Mouse (Mus musculus): Measurements from ENCODE around the gene S100a5.

S100a5 gene

DNA sequence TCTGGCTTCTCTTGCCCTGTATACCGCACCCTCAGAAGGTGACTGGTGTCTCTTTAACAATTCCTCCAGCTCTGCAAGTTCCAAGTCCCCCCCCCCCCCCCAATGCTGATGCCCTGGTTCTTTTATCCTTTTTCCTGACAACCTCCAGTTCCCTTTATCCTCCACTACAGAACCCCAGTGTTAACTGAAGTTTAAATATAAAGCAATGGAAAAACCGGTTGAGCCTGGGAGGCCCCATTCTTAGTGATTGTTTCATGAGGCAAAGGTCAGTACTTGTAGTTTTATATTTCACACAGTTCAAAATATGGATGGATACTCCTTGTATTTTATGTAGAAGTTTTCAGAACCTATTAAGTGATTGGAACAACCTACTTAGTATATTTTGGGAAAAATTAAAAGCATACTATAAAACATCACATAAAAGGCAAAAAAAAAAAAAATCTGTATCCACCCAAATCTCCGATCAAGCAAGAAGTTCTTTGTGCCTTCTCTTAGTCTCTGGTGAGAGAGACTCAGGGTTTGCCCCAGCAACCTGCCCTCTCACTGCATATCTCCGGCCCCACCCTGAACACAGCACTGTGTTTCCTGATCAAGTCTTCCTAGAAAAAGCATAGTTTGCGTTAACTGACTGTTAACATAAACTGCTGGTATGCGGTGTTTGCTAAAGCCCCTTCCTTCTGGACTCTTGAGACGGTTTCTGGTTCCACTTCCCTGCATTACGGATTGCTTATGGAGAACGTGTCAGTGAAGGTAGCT, 18.1 kb downstream of the S100a5 start:
- no peak for DNase-seq (ENCODE audit: low spot score)

DNA sequence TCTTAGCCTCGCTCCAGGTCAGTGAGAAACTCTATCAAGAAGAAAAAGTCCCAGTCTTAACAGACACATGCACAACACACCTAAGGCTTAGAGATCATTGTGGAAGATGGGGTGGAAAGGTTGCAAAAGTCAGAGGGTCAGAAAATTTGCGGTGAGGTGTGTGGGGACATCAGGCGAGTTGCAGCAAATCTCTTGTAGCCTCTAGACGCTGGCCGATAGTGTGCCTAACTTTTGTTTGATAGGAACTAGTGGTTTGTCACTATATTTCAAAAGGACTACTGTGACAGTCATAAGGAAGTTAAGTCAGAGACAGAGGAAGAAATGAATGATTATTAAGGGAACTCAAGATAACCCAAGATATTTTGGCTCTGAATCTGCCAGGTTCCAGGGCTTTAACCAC, 19.0 kb downstream of the S100a5 start:
- no peak for DNase-seq (ENCODE audit: low spot score)

DNA sequence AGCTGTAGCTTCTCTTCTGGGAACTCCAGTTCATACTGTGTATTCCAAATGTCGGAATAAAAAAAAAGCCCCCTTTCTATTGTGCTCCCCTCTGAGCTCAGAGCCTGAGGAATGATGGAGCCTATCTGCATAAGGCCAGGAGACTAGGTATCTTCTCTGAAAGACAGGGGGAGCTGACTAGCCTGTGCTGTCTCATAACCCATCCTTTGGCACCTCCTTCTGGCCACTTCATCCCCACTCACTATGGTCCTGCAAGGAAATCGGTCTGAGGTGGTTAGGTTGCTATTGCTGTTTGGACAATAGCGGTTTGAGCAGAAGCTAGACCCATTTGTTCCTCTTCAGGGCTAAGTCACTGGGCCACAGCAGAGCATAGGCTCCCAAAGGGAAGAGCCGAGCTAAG, 19.5 kb downstream of the S100a5 start:
- peak; percentile 74 for DNase-seq (ENCODE audit: low spot score)

DNA sequence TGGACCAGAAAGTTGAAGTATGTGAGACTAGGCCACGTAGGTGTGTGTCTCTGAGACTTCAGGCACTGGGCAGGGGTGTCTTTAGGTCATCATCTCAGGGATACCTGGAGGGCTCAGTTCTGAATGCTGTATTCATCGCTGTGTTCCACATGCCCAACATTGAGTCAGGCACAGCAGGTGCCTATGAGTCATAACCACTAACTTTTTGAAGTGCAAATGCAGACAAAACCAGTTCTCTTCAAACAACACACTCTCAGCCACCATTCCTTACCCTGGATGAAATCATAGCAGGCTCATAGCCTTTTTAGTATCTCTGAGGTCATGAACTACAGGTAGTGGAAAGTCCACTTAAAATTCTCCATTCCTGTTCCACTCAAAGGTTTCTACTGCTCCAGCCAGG, 21.0 kb downstream of the S100a5 start:
- DNase-seq (ENCODE audit: low spot score): no peak

DNA sequence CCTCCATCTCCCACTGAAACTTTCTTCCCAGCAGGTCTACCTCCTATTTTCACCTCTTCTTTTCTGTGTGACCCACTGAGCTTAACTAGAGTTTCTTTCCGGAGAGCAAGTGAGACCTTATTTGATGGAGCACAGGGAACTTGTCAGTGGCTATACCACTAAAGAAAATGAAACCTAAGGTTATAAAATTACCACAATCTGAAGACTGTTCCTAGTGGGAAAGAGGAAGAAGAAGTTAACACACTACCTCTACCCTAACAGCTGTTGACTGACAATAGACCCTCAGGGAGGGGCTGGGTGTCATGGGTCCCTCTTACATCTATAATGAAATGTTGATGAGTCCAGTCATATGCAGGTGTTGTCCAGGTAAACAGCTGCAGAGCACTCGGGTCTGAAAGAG, 23.7 kb downstream of the S100a5 start:
- no peak for DNase-seq (ENCODE audit: low spot score)

DNA sequence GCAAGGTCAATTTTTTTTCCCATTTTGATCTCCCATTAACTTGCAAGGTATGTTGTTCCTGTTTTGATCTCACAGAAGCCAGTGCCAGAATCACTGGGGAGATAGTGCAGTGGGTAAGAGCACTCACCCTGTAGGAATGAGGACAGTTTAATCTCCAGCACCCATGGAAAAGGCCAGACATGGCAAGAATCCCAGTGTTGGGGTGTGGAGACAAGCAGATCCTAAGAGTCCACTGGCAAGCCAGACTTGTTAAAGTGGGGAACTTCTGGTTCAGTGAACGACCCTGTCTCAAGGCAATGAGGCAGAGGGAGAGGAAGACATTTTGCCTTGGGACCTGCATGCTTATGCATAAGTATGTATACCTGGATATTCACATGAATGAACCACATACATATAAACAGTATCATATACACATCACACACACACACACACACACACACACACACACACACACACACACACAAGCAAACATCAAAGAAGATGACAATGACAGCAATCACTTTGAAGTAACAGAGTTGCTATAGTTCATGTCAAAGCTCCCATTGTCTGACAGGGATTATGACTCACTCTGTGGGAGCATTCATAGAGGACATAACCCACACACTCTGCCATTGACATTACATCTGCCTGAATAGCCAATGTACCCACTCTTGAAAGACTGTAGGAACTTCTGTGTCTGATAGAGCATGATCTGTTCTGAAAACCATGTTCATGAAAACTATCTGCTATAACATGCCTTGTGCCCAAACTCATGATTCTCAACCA, 30.4 kb downstream of the S100a5 start:
- DNase-seq (ENCODE audit: low spot score): no peak

DNA sequence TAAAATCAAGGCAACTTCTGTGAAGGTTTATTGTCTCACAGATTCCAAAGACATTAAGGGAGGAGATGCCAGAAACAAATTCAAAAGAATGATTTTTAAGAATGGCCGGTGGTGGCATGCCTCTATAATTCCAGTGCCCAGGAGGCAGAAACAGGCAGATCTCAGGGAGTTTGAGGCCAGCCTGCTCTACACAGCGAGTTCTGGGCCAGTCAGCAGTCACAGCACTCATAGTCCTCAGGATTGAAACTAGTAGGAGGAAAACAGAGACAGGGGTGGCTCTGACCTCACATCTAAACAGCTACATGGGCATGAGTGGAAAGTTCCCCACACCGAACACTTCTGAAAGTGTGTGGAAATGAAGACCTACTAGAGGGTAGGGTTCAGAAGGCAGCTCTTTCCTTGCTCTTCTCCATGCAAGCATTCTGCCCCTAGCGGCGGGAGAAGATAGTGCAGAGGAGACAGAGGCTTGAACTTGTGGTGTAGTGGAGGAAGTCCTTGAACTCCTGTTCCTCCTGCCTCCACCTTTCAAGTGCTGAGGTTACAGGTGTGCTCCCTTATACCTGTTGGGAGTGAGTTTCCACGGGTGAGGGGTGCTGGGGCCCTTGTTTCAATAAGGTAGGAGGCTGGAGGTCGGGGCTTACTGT, 31.3 kb downstream of the S100a5 start:
- DNase-seq (ENCODE audit: low spot score): no peak

DNA sequence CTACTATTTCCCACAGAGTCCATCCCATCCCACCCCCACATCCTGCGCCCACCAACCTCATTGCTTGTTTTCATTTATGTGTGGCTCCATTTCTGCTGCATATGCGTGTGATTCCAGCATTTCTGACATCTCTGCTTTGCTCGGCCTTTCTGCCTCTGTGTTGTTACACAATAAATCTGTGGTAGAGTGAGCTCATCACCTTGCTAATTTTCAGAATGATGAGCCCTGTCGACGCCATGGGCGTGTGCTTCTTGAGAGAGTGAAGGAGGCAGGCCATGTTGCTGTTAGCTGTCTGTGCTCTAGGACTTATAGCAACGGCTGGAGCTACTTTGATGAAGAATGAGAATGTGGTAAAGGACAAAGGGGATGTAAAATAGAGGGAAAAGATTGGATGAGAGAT, 32.7 kb downstream of the S100a5 start:
- no peak for DNase-seq (ENCODE audit: low spot score)

DNA sequence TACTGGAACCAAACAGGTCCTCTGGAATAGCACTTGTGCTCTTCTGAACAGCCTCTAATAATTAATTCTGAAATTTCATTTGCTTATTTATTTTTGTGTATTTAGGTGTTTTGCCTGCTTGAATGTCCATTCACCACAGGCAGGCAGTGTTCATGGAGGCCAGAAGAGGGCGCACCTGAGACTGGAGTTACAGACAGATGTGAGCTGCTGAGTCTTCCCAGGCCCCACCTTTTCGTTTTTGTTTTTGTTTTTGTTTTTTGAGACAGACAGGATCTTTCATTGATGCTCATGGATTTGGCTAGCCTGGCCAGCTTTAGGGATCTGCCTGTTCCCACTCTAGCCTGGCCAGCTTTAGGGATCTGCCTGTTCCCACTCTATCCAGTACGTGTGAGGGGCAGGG, 35.9 kb downstream of the S100a5 start:
- DNase-seq (ENCODE audit: low spot score): no peak

DNA sequence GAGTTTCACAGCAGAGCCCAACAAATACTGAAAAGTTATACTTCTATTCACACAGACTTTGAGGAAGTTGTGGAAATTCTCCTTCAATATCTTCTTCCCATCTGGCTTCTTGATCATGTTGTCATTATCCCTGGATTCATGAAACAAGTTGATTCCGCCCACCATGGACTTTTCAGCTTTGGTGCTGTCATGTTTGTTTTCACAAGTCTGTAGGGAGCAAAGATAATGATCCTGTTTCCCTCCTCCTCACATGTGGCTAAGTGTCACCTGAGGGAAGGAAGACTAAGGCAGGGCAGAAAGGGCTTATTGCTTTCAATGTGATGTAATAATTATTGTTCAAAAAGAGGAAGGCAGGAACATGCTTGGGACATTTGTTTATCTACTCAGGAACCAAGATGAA, 39.0 kb downstream of the S100a5 start:
- DNase-seq (ENCODE audit: low spot score): no peak

DNA sequence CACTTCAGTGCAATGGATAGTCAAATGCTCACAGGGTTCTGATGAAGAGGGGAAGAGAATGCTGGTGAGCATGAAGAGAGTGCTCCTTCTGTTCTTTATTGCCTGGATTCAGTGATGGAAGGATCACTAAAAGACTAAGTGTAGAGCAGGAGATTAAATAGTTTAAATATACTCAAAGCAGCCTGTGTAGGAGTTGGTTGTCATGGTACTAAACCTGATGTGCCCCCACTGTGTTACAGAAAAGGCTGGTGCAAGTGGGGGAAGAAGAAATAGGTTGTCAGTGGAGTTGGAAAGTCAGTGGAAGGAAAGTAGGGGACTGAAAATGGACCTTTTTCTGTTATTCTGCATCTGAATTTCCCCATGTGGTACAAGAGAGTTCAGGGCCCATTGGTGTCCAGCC, 40.7 kb downstream of the S100a5 start:
- no peak for DNase-seq (ENCODE audit: low spot score)

DNA sequence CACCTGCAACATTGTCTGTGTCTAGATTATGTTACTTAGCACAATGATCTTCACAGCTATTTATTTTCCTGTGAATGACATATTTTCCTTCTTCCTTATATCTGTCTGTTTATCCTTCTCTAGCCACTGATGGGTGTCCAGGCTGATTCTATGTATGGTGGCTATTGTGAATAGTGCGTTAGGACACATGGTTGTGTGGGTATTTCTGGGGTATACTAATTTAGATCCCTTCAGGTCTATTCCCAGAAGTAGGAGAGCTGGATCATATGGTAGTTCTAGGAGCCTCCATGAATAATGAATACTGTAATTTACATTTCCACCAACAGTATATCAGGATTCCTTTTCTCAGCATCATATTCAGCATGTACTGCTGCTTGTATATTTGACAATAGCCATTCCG, 41.5 kb downstream of the S100a5 start:
- DNase-seq (ENCODE audit: low spot score): no peak

DNA sequence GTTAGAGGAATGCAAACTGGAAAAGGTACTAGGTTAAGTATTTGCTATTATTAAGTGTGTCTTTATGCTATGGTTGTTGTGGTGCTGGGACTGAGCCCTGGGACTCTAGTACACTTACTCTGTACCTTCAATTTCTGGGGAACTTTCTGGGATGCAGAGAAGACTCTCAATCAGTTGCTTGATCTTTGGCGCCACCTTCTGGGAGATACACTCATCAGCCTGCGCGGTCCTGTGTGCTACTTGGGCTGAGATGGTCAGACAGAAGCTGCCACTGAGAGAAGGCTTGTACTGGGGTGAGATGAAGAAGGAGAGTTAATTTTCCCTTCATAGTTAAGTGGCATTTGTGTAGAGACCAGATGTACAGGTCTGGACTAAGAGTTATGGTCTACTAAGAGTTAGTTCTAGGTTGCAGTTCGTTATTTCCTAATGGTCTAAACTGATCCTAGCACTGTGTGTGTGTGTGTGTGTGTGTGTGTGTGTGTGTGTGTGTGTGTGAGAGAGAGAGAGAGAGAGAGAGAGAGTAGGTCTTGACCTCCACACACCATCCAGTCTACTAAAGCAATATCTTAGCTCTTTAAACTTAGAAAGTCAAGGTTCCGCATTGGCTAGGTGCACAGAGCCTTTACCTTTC, 44.7 kb downstream of the S100a5 start:
- peak; percentile 93 for DNase-seq (ENCODE audit: low spot score)

DNA sequence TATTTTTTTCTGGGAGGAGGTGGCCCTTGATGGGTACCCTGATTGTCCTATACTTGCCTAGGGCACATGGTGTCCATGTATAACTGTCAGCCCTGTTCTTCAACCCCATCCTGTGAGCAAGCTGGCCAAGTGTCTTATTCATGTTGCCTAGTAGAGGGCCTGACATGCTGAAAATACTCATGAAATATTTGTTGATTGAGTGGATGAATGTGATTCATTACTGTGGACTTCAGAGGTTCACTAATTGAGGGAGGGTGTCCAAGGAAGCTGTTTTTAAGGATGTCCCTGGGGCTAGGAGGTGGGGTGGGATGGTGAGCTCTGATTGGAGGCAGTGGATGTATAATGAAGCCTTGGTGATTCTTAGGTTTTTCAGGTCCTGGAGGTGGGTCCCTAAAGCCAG, 45.4 kb downstream of the S100a5 start, which contains the start of gene S100a7a:
Gene S100a7a (plus strand): TSS at position 301 of the 400 bp plus-strand sequence.
- no peak for DNase-seq (ENCODE audit: low spot score)

DNA sequence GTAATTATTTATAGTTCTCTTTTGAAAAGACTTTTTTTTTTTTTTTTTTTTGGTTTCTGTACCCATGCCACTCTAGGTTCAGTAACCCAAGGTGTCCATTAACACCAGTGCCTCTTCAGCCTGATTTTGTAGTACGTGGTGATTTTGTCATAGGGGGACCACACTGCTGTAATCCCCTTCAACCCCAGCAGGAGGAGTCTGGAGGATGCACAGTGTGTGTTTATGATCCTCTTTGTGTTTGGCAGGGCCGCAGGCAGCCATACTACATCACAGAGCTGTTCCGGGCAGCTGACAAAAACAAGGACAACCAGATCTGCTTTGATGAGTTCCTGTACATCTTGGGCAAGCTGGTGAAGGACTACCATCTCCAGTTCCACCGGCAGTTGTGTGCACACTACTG, 49.1 kb downstream of the S100a5 start:
- peak; percentile 32 for DNase-seq (ENCODE audit: low spot score)

DNA sequence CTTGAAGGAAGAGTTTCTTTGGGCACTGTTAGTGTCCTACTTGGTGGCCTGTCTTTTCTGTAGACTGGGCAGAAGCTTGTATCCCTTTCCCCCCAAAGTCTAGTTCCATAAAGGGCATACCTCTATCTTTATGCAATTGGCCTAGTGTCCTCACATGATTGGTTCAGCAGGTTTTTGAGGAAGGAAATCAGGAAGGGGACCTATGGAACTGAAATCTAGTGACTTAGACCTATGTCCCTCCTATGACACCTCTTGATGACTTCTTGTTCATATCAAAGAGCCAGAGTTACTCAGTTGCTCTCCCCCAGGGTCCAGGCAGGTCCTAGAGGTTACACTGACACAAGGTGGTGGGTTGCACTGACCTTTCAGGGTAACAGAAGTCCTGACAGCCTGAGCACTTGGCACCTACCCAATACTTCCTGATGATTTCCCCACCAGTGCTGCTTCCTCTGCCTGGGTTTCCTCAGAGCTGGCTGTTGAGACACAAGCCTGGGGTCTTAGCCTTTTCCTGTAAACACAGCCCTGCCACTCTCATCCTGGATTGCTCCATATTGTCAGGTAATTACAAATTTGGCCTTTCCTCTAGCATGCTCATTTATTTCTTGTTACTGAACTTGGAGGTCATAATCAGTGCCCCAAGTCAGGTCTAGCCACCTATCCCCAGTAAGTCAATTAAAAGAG, 51.2 kb downstream of the S100a5 start:
- no peak for DNase-seq (ENCODE audit: low spot score)
